Mouse (Mus musculus): ENCODE results near the gene Actn1.

GRCm38 (mm10) chr12:80244755-80245154, 15.4 kb downstream of the Actn1 start:
- TF ChIP-seq POLR2A (IDR thresholded peaks at IDR 0.05; ENCODE audit: insufficient read depth, low read depth, low read length) (no peak), CTCF (IDR thresholded peaks at IDR 0.05) (no peak), EP300 (IDR thresholded peaks at IDR 0.05; ENCODE audit: insufficient read depth, low read depth, low read length) (no peak)

All from heart, adult 2 months (tissue).